Mouse (Mus musculus): ENCODE data around the gene Btd. TPM values are rescaled to one million over a fixed set of nuclear protein-coding genes. Genes with fewer than 3 reads are reported as not detected.
A peak's percentile ranks its signal among the peaks of the same experiment; 100 is the strongest.

Btd gene
- polyA plus RNA-seq, 1 experiment, result 13.6 TPM

DNA sequence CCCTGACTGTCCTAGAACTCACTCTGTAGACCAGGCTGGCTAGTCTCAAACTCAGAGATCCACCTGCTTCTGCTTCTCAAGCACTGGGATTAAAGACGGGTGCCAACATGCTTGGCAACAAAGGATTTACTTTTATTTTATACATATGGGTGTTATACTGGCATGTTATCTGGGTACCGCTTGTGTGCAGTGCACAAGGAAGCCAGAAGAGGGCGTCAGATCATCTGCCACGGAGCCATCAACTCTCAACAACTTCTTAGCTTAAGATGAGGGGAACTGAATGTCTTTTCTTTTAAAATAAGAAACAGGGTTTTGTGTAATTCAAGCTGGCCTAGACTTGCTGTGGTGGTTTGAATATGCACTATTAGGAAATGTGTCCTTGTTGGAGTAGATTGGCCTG, 28.8 kb upstream of the Btd start:
- Histone ChIP-seq H3K4me1 (ENCODE audit: control insufficient read depth, insufficient read depth, low read length) (no peaks in the 10 kb centered on the region), H3K4me3 (ENCODE audit: insufficient read depth, low read length) (no peak overlapping the region), H3K27ac (ENCODE audit: insufficient read depth, low read length) (no peak overlapping the region)
- TF ChIP-seq POLR2A (IDR thresholded peaks at IDR 0.05; ENCODE audit: low read depth, low read length) (no peak), CTCF (IDR thresholded peaks at IDR 0.05; ENCODE audit: borderline replicate concordance, insufficient read depth, low read length) (no peak)

DNA sequence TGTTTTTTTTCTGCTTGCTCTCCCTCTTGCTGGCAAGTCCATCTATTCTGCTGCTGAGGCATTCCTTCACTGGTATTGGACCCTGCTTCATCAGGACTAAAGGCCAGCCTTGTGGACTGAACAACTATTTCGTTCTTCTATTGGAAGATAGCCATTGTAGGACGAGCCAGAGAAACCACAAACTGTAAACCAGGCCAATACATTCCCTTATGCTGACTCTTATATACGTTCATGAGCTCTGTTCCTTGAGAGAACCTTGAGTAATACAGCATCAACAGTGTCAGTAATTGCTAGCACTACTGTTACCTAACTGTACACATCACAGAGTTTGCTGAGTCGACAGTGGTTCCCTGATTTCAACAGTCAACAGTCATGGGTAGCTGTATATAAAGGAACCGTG, 27.2 kb upstream of the Btd start:
- Histone ChIP-seq H3K27ac (ENCODE audit: insufficient read depth, low read length) (no peak overlapping the region), H3K4me3 (ENCODE audit: insufficient read depth, low read length) (no peak overlapping the region), H3K4me1 (ENCODE audit: control insufficient read depth, insufficient read depth, low read length) (no peaks in the 10 kb centered on the region)
- TF ChIP-seq CTCF (IDR thresholded peaks at IDR 0.05; ENCODE audit: borderline replicate concordance, insufficient read depth, low read length) (no peak), POLR2A (IDR thresholded peaks at IDR 0.05; ENCODE audit: low read depth, low read length) (no peak)

DNA sequence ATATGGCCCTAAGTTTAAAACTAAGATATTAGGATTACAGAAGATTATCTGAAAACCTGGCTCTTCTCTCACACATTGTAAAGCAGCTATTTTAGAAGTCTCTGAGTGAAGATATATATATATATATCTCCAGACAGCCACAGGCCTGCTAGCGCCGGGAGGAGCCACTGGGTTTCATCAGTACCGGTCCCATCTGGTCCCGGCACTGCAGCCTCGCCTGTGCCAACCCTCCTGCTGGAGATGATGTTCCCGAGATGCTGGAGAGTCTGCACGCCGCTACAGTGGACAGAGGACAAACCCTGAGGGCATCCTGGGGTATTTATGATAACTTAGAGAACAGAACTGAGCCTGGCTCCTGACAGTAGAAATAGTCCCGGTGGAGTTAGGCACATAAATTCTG, 23.6 kb upstream of the Btd start:
- TF ChIP-seq CTCF (IDR thresholded peaks at IDR 0.05; ENCODE audit: borderline replicate concordance, insufficient read depth, low read length), result no peak
- TF ChIP-seq POLR2A (IDR thresholded peaks at IDR 0.05; ENCODE audit: low read depth, low read length), result no peak
- Histone ChIP-seq H3K27ac (ENCODE audit: insufficient read depth, low read length) (no peak overlapping the region), H3K4me3 (ENCODE audit: insufficient read depth, low read length) (no peak overlapping the region)

DNA sequence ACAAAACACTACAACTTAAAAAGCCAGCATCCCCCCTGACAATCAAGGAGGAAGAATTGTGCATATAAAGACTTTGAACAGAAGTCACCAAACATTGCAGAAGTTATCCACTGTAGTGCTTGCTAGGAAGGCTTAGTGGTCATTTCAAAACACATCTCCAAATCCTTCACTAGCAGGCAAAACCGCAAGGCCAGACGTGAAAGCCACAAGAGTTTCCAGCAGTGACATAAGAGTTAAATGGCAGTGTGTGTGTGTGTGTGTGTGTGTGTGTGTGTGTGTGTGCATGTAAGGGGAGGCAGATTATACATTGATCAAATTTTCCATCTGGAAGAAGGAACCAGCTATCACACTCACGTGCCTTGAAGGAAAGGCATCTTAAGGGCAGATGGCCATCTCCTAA, 22.8 kb upstream of the Btd start:
- Histone ChIP-seq H3K4me3 (ENCODE audit: insufficient read depth, low read length) (no peak overlapping the region), H3K27ac (ENCODE audit: insufficient read depth, low read length) (no peak overlapping the region), H3K4me1 (ENCODE audit: control insufficient read depth, insufficient read depth, low read length) (no peaks in the 10 kb centered on the region)
- TF ChIP-seq CTCF (IDR thresholded peaks at IDR 0.05; ENCODE audit: borderline replicate concordance, insufficient read depth, low read length) (no peak), POLR2A (IDR thresholded peaks at IDR 0.05; ENCODE audit: low read depth, low read length) (no peak)

More for the DNA sequence above, 23.6 kb upstream of the Btd start:
- H3K4me1 ChIP-seq (ENCODE audit: control insufficient read depth, insufficient read depth, low read length), result no peaks in the 10 kb centered on the region

DNA sequence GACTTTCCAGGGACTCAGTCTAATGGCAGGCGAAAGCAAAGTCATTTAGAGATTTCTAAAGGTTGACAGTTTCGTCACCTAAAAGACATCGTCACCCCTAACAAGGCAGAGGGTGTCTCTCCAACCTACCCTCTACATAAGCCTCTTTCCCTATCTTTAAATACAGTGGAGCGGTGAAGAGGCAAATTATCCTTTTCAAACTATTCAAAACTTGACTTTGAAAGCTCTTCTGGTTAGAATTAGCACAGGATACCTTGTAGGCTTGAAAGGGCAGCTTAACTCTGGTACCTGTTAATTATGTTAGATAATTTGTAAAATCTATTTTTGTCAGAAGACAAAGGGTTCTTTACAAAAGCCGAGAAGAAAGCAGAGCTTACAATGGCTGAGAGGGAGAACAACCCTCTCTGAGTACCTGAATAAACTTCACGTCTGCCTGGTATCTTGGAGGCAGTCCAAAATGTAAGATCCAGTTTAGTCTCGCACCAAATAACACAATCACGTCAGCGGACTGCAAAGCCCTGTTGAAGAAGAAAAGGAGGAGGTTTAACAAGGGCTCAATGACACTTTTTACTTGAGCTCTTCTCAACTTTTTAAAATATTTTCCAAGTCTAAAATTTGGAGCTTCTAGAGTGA, 20.1 kb upstream of the Btd start:
- no peak overlapping the region for H3K4me3 ChIP-seq (ENCODE audit: insufficient read depth, low read length)
- TF ChIP-seq POLR2A (IDR thresholded peaks at IDR 0.05; ENCODE audit: low read depth, low read length) (no peak), CTCF (IDR thresholded peaks at IDR 0.05; ENCODE audit: borderline replicate concordance, insufficient read depth, low read length) (no peak)
- no peaks in the 10 kb centered on the region for H3K4me1 ChIP-seq (ENCODE audit: control insufficient read depth, insufficient read depth, low read length)
- H3K27ac ChIP-seq (ENCODE audit: insufficient read depth, low read length), result no peak overlapping the region

DNA sequence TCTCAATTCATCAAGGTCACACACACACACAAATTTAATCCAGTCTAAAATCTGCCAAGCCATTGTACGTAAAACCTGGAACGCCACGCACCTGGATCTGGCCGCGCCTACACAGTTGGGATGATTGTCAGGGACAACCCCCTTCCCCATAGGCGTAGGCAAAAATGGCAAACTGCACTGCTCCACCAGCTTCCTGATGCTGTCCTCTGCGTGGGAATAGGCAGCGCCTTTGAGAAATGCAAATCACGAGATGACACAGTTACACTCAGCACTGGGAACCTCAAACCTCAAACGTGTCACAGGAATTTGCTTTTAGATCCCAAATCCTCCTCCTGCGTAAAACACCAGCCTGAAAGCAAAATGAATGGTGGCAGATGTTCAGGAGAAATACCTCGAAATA, 18.1 kb upstream of the Btd start:
- Histone ChIP-seq H3K27ac (ENCODE audit: insufficient read depth, low read length) (no peak overlapping the region), H3K4me3 (ENCODE audit: insufficient read depth, low read length) (no peak overlapping the region), H3K4me1 (ENCODE audit: control insufficient read depth, insufficient read depth, low read length) (no peaks in the 10 kb centered on the region)
- TF ChIP-seq POLR2A (IDR thresholded peaks at IDR 0.05; ENCODE audit: low read depth, low read length), result no peak
- TF ChIP-seq CTCF (IDR thresholded peaks at IDR 0.05; ENCODE audit: borderline replicate concordance, insufficient read depth, low read length), result no peak

DNA sequence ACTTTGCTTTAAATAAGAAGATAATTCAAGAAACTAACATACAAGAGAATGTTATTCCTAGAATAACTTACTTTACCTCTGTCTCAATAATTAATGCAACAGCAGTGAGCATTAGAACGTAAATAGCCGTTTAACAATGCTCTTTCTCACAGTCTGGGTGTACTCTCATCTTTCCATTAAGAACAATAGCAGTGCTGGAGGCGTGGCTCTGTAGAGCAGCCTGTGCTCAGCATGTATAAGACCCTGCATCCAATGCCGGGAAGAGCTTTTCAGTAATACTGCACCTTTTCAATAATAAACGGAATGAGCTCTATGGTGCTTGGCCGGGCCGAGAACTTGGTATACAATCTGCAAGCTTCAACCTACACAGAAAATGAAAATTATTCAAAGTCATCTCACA, 10.2 kb upstream of the Btd start:
- H3K27ac ChIP-seq (ENCODE audit: insufficient read depth, low read length), result no peak overlapping the region
- H3K4me3 ChIP-seq (ENCODE audit: insufficient read depth, low read length), result no peak overlapping the region
- no peaks in the 10 kb centered on the region for H3K4me1 ChIP-seq (ENCODE audit: control insufficient read depth, insufficient read depth, low read length)
- TF ChIP-seq CTCF (IDR thresholded peaks at IDR 0.05; ENCODE audit: borderline replicate concordance, insufficient read depth, low read length), result no peak
- TF ChIP-seq POLR2A (IDR thresholded peaks at IDR 0.05; ENCODE audit: low read depth, low read length), result no peak

DNA sequence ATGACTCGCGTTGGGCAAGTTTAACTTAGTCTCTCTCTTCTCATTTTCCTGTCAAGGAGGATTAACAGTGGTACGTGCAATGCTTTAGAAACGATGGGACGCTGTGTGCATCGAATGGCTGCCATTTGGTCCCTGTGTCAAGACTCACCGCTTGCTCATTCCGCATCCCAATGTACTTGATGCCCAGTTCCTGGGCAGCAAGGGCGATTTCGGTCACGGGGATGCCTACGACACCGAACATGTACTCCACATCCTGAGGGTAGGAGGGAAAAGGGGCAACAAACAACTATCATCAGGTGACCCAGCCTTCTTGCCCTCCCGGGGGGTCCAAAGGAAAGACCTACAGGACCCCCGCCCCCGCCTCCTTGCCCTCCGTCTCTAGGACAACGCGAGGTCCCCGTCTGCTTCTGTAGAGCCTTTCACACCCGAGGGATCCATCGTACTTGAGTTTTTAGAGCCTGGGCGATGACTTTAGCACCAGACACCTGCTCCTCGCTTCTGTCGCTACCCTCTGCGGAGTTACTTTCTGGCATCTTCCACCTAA, 410 bp upstream of the Btd start, which contains the start of gene Gm49387:
Gm49387 (minus strand) TSS at position 533 of the 544 bp plus-strand sequence.
- TF ChIP-seq POLR2A (IDR thresholded peaks at IDR 0.05; ENCODE audit: low read depth, low read length), result no peak
- TF ChIP-seq CTCF (IDR thresholded peaks at IDR 0.05; ENCODE audit: borderline replicate concordance, insufficient read depth, low read length), result no peak
- Histone ChIP-seq H3K4me3 (ENCODE audit: insufficient read depth, low read length) (peak within 1 kb of the TSS; percentile 74), H3K27ac (ENCODE audit: insufficient read depth, low read length) (peak within 1 kb of the TSS; percentile 75), H3K4me1 (ENCODE audit: control insufficient read depth, insufficient read depth, low read length) (no peaks in the 10 kb centered on the region)

DNA sequence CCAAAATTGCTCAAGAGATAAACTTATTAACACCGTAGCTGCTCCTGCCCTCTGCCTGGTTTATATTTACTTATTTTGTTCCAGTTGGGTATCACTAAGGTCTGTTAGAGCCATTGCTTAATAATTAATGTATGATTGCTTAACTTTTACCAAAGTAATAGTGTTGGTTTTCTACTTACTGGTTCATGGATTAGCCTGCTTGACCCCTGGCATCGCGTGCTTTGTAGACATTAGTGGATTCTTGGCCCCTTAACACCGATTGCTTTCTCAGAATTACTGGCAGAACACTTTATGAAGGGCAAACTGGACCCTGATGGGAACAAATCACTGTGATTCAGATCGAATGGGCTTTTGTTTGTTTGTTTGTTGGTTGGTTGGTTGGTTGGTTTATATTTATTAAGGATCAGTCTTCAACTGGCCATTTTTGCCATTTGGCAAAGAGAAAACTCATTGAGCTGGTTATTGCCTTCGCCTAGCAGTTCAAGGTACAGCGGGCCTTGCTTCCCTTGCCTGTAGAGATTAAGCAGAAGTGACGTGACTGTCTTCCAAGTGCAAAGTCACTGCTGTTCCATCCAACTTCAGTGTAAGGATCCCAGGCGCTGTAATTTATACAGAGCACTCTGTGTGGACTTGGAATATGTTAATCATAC, 803 bp downstream of the Btd start:
- H3K27ac ChIP-seq (ENCODE audit: insufficient read depth, low read length), result no peak overlapping the region
- no peak for TF ChIP-seq CTCF (IDR thresholded peaks at IDR 0.05; ENCODE audit: borderline replicate concordance, insufficient read depth, low read length)
- no peak for TF ChIP-seq POLR2A (IDR thresholded peaks at IDR 0.05; ENCODE audit: low read depth, low read length)
- no peaks in the 10 kb centered on the region for H3K4me1 ChIP-seq (ENCODE audit: control insufficient read depth, insufficient read depth, low read length)

DNA sequence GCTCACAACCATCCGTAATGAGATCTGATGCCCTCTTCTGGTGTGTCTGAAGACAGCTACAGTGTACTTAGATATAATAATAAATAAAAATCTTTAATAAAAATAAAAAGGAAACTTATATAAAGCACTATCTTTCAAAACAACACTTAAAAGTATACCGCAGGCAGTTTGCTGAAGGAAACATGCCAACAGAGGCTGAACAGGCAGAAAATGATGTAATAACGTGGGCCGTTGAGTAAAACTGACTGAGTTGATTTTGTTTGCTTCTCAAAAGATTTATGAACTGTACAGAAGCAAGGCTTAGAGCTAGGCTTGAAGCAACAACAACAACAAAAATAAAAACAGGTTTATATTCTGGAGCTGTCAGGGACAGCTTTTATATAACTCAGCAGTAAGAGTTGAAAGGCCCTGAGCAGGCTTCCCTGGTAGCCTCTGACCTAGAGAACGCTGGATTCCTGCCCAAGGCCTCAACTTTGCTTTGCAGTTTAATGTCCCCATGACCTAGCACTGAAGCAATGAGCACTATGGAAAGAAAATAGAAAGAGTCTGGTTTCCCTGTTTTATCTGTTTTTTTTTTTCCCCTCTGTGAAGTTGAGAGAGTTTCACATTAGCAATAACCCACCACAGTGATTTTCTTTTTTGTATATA, 3.5 kb downstream of the Btd start:
- TF ChIP-seq CTCF (IDR thresholded peaks at IDR 0.05; ENCODE audit: borderline replicate concordance, insufficient read depth, low read length) (no peak), POLR2A (IDR thresholded peaks at IDR 0.05; ENCODE audit: low read depth, low read length) (no peak)
- H3K4me1 ChIP-seq (ENCODE audit: control insufficient read depth, insufficient read depth, low read length), result no peaks in the 10 kb centered on the region

More for the DNA sequence above, 803 bp downstream of the Btd start:
- peak overlapping the region; percentile 59 for H3K4me3 ChIP-seq (ENCODE audit: insufficient read depth, low read length)

More for the DNA sequence above, 3.5 kb downstream of the Btd start:
- Histone ChIP-seq H3K4me3 (ENCODE audit: insufficient read depth, low read length) (no peak overlapping the region), H3K27ac (ENCODE audit: insufficient read depth, low read length) (no peak overlapping the region)

Measured in embryonic fibroblast, embryonic 13.5 days (primary cell).